Mouse (Mus musculus) liver, adult 2 months (tissue): ENCODE data around the gene Mansc1. TPM values are rescaled to one million over a fixed set of nuclear protein-coding genes. Genes with fewer than 3 reads are reported as not detected.

Experiments
- DNase-seq: peaks from one replicate; pipeline ENCODE4 v3.0.0-alpha.2; 2011; ENCODE audit warnings: low read depth, low spot score; ENCODE audit errors: extremely low read depth
- H3K27ac ChIP-seq: fragments of 200-500 bp; replicated peaks from 2 replicates; pipeline ENCODE4 v1.5.1; 2012; ENCODE audit warnings: low read depth, mild to moderate bottlenecking, control low read depth, inconsistent platforms, low read length; ENCODE audit not compliant: insufficient read depth
- H3K27me3 ChIP-seq: fragments of 200-500 bp; 2 replicates; pipeline ENCODE4 v1.6.1; 2012; ENCODE audit warnings: mild to moderate bottlenecking, moderate library complexity, low read length, inconsistent platforms; ENCODE audit not compliant: control insufficient read depth, insufficient read depth
- H3K36me3 ChIP-seq: fragments of 200-500 bp; 2 replicates; pipeline ENCODE4 v1.6.1; 2012; ENCODE audit warnings: low read length, inconsistent platforms; ENCODE audit not compliant: control insufficient read depth, insufficient read depth
- H3K4me1 ChIP-seq: fragments of 200-500 bp; 2 replicates; pipeline ENCODE4 v1.6.1; 2011; ENCODE audit warnings: low read length; ENCODE audit not compliant: control insufficient read depth, insufficient read depth
- H3K4me3 ChIP-seq: fragments of 200-500 bp; 2 replicates; pipeline ENCODE4 v1.5.1; 2011; ENCODE audit warnings: low read depth, mild to moderate bottlenecking, control low read depth, low read length, moderate library complexity; ENCODE audit not compliant: insufficient read depth
- H3K79me2 ChIP-seq: fragments of 200-500 bp; 2 replicates; pipeline ENCODE4 v1.6.1; 2012; ENCODE audit warnings: inconsistent platforms, mild to moderate bottlenecking, low read length, moderate library complexity; ENCODE audit not compliant: control insufficient read depth, insufficient read depth
- H3K9ac ChIP-seq: fragments of 200-500 bp; 2 replicates; pipeline ENCODE4 v1.6.1; 2012; ENCODE audit warnings: low read depth, mild to moderate bottlenecking, control low read depth, inconsistent platforms, low read length
- CTCF ChIP-seq: fragments of 200-500 bp; IDR thresholded peaks from 2 replicates; pipeline ENCODE4 v1.5.1; 2011; ENCODE audit warnings: low read depth, low read length, control low read depth
- POLR2A ChIP-seq: fragments of 200-500 bp; IDR thresholded peaks from 2 replicates; pipeline ENCODE4 v1.6.1; 2011; ENCODE audit warnings: low read length, control low read depth; ENCODE audit not compliant: insufficient read depth; ENCODE audit errors: extremely low read depth
- WGBS: fragments of 180-500 bp; shearing (Covaris S2); methylation state at CpG from one replicate; pipeline ENCODE4 v1.1.7; 2018; 5-methylcytosine and 5-hydroxymethylcytosine counted together
- polyA plus RNA-seq: library from polyadenylated mRNA; depleted of rRNA; stranded (reverse); fragments of >200 nt; gene quantifications from 2 replicates; pipeline ENCODE4 v1.2.3, GENCODE M21; 2012; rRNA removed
- total RNA-seq: library from RNA; depleted of rRNA; stranded (reverse); fragments of >200 nt; gene quantifications from 2 replicates; pipeline ENCODE4 v1.2.3, GENCODE M21; 2014; rRNA removed

Mansc1 gene
- total and polyA plus RNA-seq, 2 experiments, result 0.70 to 1.0 TPM

DNA sequence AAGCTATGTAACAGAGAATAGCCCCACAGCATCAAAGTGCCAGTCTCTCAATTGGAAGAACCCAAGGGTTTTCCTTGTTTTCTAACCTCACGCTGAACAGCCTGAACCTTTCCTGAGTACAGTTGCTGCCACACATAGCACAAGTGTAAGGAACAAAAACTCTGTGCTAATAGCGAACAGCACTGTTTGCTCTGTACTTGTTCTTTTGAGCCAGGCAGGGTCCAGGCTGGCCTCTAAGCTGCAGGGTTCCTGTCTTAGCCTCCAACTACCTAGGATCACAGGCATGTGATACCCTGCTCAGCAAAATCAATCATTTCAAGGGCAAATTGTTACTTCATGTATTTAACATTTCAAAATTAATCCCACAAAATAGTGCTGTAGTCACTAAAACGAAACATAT lies 72.7 kb downstream of the Mansc1 start:
- TF ChIP-seq POLR2A, result no peak
- no peak for TF ChIP-seq CTCF
- Histone ChIP-seq H3K27ac (peak overlapping the region; percentile 26), H3K79me2 (peaks cover 41% of the 10 kb centered on the region), H3K4me3 (no peak overlapping the region), H3K9ac (peak overlapping the region; percentile 15; the same call in 1 of the 2 replicates), H3K27me3 (no peaks in the 10 kb centered on the region), H3K36me3 (no peaks in the 10 kb centered on the region), H3K4me1 (peaks cover 47% of the 10 kb centered on the region)
- peak; percentile 68 for DNase-seq
- 25% methylated on average over 3 of the region's 3 CpGs for WGBS

Other genes starting within 250 kb of the Mansc1 start
- 0.37 and 0.54 TPM in 2 replicates for gene Bcl2l14, start 236.2 kb downstream of the Mansc1 start, total RNA-seq
- gene Bcl2l14, start 236.2 kb downstream of the Mansc1 start, polyA plus RNA-seq, result 0.14 TPM in 1 of 2 replicates, not detected in the other
- 48.2 and 54.3 TPM in 2 replicates for gene Lrp6, start 65.5 kb downstream of the Mansc1 start, total RNA-seq
- 15.0 and 15.1 TPM in 2 replicates for gene Lrp6, start 65.5 kb downstream of the Mansc1 start, polyA plus RNA-seq
- 5.7 and 6.6 TPM in 2 replicates for gene Borcs5, start 7.0 kb upstream of the Mansc1 start, total RNA-seq
- 11.5 and 12.4 TPM in 2 replicates for gene Borcs5, start 7.0 kb upstream of the Mansc1 start, polyA plus RNA-seq
- 19.7 and 21.1 TPM in 2 replicates for gene Dusp16, start 160.1 kb upstream of the Mansc1 start, total RNA-seq
- gene Dusp16, start 160.1 kb upstream of the Mansc1 start, polyA plus RNA-seq, result 17.4 and 20.0 TPM in 2 replicates
- gene Crebl2, start 197.7 kb upstream of the Mansc1 start, total RNA-seq, result 48.5 and 49.5 TPM in 2 replicates
- 20.9 and 23.2 TPM in 2 replicates for gene Crebl2, start 197.7 kb upstream of the Mansc1 start, polyA plus RNA-seq